Mouse (Mus musculus) cortical plate, adult 2 months (tissue): ENCODE data around the gene Dph3.

ENCODE experiments used
- CTCF ChIP-seq: fragments of 200-500 bp; IDR thresholded peaks from 2 replicates; pipeline ENCODE4 v1.5.1; 2011; ENCODE audit warnings: mild to moderate bottlenecking, control low read depth, low read length; ENCODE audit not compliant: insufficient read depth; ENCODE audit errors: extremely low read depth
- POLR2A ChIP-seq: fragments of 200-500 bp; IDR thresholded peaks from 2 replicates; pipeline ENCODE4 v1.6.1; 2011; ENCODE audit warnings: mild to moderate bottlenecking, low read length, control low read depth; ENCODE audit not compliant: insufficient read depth; ENCODE audit errors: extremely low read depth

- no peak for TF ChIP-seq POLR2A
- peak; percentile 24; the same call in 1 of the 2 replicates for TF ChIP-seq CTCF
These were observed 36.4 kb upstream of the Dph3 start for GRCm38 (mm10) chr14:32121920-32122315.
